Mouse (Mus musculus) 416B (cell line): ENCODE measurements at regions not wholly inside any gene's neighbourhood (a gene's known extent, or its start where the extent isn't known, plus 50 kb on each side); places are given as distances from the start of the nearest gene placed in this dataset.

Experiments used
- DNase-seq: peaks from one replicate; pipeline ENCODE4 v3.0.0; 2011; ENCODE audit warnings: low read depth

GRCm38 (mm10) chr3:138668394-138669092 lies 73.5 kb upstream of the Tspan5 start:
- no peak for DNase-seq

- DNase-seq, result no peak
Observed at GRCm38 (mm10) chr3:138675881-138676280, 66.1 kb upstream of the Tspan5 start.

DNA sequence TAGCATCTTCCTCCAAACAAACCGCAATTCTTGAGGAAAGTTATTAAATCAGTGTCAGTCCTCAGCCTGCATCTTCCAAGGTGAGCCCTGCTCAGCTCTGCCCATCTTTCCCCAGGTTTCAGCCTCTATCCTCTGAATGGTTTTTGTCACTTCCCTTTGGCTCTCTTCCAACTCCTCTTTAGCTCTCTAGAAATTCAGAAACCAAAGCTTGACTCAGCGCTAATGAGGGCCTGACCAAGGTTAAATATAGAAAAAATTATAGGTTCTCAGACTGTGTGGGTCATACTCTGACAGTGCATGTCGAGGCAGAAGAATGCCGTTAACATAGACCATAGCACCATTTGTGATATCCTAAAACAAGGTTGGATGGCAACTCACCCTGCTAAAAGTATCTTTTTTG lies 63.6 kb upstream of the Tspan5 start:
- DNase-seq, result peak; percentile 85

DNA sequence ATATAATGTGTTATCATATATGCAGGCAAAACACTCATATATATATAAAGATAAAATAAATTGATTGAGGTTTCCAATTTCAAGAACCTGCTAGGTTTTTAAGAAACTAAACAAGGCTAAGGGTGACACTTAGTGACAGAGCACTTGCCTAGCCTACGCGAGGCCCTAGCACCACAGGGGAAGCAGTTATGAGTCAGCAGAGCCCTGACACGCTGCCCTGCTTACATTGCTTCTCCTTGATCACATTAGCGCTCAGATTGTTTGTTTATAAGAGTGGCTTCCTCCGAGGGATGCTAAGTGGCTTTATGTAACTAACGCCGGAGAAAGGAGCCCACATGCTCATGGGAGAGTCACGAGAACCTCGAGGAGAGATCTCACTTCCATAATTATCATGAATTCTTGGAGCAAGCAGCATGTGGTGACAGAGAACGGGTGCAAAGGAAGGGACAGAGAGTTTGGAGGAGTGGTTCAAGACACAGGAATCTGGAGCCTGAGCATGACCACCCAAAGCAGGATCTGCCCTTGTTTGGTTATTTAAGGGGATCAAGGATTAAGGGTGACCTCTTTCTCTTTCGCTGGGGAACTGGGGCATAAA lies 55.3 kb upstream of the Tspan5 start:
- DNase-seq, result peak; percentile 78

- DNase-seq, result no peak
Observed at GRCm38 (mm10) chr3:138688606-138689005, 53.4 kb upstream of the Tspan5 start.
